Mouse (Mus musculus): ENCODE data around the gene Adora3. TPM values are rescaled to one million over a fixed set of nuclear protein-coding genes. Genes with fewer than 3 reads are reported as not detected.

The Adora3 gene
- total and polyA plus RNA-seq, 2 experiments: 0.09 TPM; not detected in 1

- Histone ChIP-seq H3K27ac (replicated peaks; ENCODE audit: insufficient read depth, low read depth, low read length) (no peak overlapping the region), H3K79me2 (ENCODE audit: control insufficient read depth, insufficient read depth, low read length) (no peaks in the 10 kb centered on the region), H3K27me3 (ENCODE audit: control insufficient read depth, insufficient read depth, low read length) (no peaks in the 10 kb centered on the region), H3K36me3 (ENCODE audit: control insufficient read depth, insufficient read depth, low read length) (no peaks in the 10 kb centered on the region), H3K4me1 (ENCODE audit: control insufficient read depth, insufficient read depth, low read length) (peaks cover 7% of the 10 kb centered on the region), H3K4me3 (ENCODE audit: insufficient read depth, low read depth, low read length) (no peak overlapping the region), H3K9ac (ENCODE audit: low read depth, low read length) (no peak overlapping the region)
- WGBS: 0% methylated on average over 2 of the region's 2 CpGs
- DNase-seq (ENCODE audit: extremely low read depth, low read depth, low spot score): peak; percentile 73
- TF ChIP-seq POLR2A (IDR thresholded peaks at IDR 0.05; ENCODE audit: extremely low read depth, insufficient read depth, low read length): no peak
- no peak for TF ChIP-seq CTCF (IDR thresholded peaks at IDR 0.05; ENCODE audit: low read depth, low read length)
Observed at GRCm38 (mm10) chr3:105868135-105868534, 2.5 kb upstream of the Adora3 start.

GRCm38 (mm10) chr3:105872034-105872433 lies 1.4 kb downstream of the Adora3 start:
- 65% methylated on average over 6 of the region's 6 CpGs for WGBS
- no peak for DNase-seq (ENCODE audit: extremely low read depth, low read depth, low spot score)
- TF ChIP-seq CTCF (IDR thresholded peaks at IDR 0.05; ENCODE audit: low read depth, low read length): no peak
- no peak for TF ChIP-seq POLR2A (IDR thresholded peaks at IDR 0.05; ENCODE audit: extremely low read depth, insufficient read depth, low read length)
- Histone ChIP-seq H3K4me3 (ENCODE audit: insufficient read depth, low read depth, low read length) (no peak overlapping the region), H3K36me3 (ENCODE audit: control insufficient read depth, insufficient read depth, low read length) (no peaks in the 10 kb centered on the region), H3K79me2 (ENCODE audit: control insufficient read depth, insufficient read depth, low read length) (no peaks in the 10 kb centered on the region), H3K27me3 (ENCODE audit: control insufficient read depth, insufficient read depth, low read length) (no peaks in the 10 kb centered on the region), H3K9ac (ENCODE audit: low read depth, low read length) (no peak overlapping the region), H3K4me1 (ENCODE audit: control insufficient read depth, insufficient read depth, low read length) (peaks cover 7% of the 10 kb centered on the region), H3K27ac (replicated peaks; ENCODE audit: insufficient read depth, low read depth, low read length) (no peak overlapping the region)

- 42% methylated on average over 3 of the region's 3 CpGs for WGBS
- H3K9ac ChIP-seq (ENCODE audit: low read depth, low read length): no peak overlapping the region
- no peaks in the 10 kb centered on the region for H3K27me3 ChIP-seq (ENCODE audit: control insufficient read depth, insufficient read depth, low read length)
- no peak for TF ChIP-seq POLR2A (IDR thresholded peaks at IDR 0.05; ENCODE audit: extremely low read depth, insufficient read depth, low read length)
- no peak for TF ChIP-seq CTCF (IDR thresholded peaks at IDR 0.05; ENCODE audit: low read depth, low read length)
- DNase-seq (ENCODE audit: extremely low read depth, low read depth, low spot score): no peak
- H3K79me2 ChIP-seq (ENCODE audit: control insufficient read depth, insufficient read depth, low read length): no peaks in the 10 kb centered on the region
- H3K36me3 ChIP-seq (ENCODE audit: control insufficient read depth, insufficient read depth, low read length): no peaks in the 10 kb centered on the region
- H3K4me1 ChIP-seq (ENCODE audit: control insufficient read depth, insufficient read depth, low read length): peaks cover 7% of the 10 kb centered on the region
- H3K4me3 ChIP-seq (ENCODE audit: insufficient read depth, low read depth, low read length): no peak overlapping the region
- H3K27ac ChIP-seq (replicated peaks; ENCODE audit: insufficient read depth, low read depth, low read length): no peak overlapping the region
Observed at GRCm38 (mm10) chr3:105872579-105872978, 1.9 kb downstream of the Adora3 start.

GRCm38 (mm10) chr3:105873451-105874445 lies 3.1 kb downstream of the Adora3 start:
- Histone ChIP-seq H3K27ac (replicated peaks; ENCODE audit: insufficient read depth, low read depth, low read length) (no peak overlapping the region), H3K9ac (ENCODE audit: low read depth, low read length) (no peak overlapping the region), H3K4me1 (ENCODE audit: control insufficient read depth, insufficient read depth, low read length) (no peaks in the 10 kb centered on the region; the same call in 1 of the 2 replicates), H3K27me3 (ENCODE audit: control insufficient read depth, insufficient read depth, low read length) (no peaks in the 10 kb centered on the region), H3K4me3 (ENCODE audit: insufficient read depth, low read depth, low read length) (no peak overlapping the region), H3K36me3 (ENCODE audit: control insufficient read depth, insufficient read depth, low read length) (no peaks in the 10 kb centered on the region), H3K79me2 (ENCODE audit: control insufficient read depth, insufficient read depth, low read length) (no peaks in the 10 kb centered on the region)
- WGBS: 96% methylated on average over 6 of the region's 6 CpGs
- no peak for DNase-seq (ENCODE audit: extremely low read depth, low read depth, low spot score)
- TF ChIP-seq POLR2A (IDR thresholded peaks at IDR 0.05; ENCODE audit: extremely low read depth, insufficient read depth, low read length): no peak
- TF ChIP-seq CTCF (IDR thresholded peaks at IDR 0.05; ENCODE audit: low read depth, low read length): no peak

GRCm38 (mm10) chr3:105876022-105876421 lies 5.4 kb downstream of the Adora3 start:
- H3K27me3 ChIP-seq (ENCODE audit: control insufficient read depth, insufficient read depth, low read length): no peaks in the 10 kb centered on the region
- no peak overlapping the region for H3K27ac ChIP-seq (replicated peaks; ENCODE audit: insufficient read depth, low read depth, low read length)
- H3K4me3 ChIP-seq (ENCODE audit: insufficient read depth, low read depth, low read length): no peak overlapping the region
- no peaks in the 10 kb centered on the region for H3K36me3 ChIP-seq (ENCODE audit: control insufficient read depth, insufficient read depth, low read length)
- 18% methylated on average over 5 of the region's 5 CpGs for WGBS
- no peaks in the 10 kb centered on the region; the same call in 1 of the 2 replicates for H3K4me1 ChIP-seq (ENCODE audit: control insufficient read depth, insufficient read depth, low read length)
- H3K9ac ChIP-seq (ENCODE audit: low read depth, low read length): no peak overlapping the region
- DNase-seq (ENCODE audit: extremely low read depth, low read depth, low spot score): peak; percentile 73
- H3K79me2 ChIP-seq (ENCODE audit: control insufficient read depth, insufficient read depth, low read length): no peaks in the 10 kb centered on the region
- TF ChIP-seq POLR2A (IDR thresholded peaks at IDR 0.05; ENCODE audit: extremely low read depth, insufficient read depth, low read length) (no peak), CTCF (IDR thresholded peaks at IDR 0.05; ENCODE audit: low read depth, low read length) (no peak)

All from liver, adult 2 months (tissue).